Mouse (Mus musculus): ENCODE measurements around the gene Col6a6. TPM values are rescaled to one million over a fixed set of nuclear protein-coding genes. Genes with fewer than 3 reads are reported as not detected.

Gene Col6a6
- polyA plus RNA-seq, 1 experiment = not detected

GRCm38 (mm10) chr9:105763625-105764024 lies 64.3 kb downstream of the Col6a6 start:
- Histone ChIP-seq H3K79me3 (ENCODE audit: low read depth) (no peaks in the 10 kb centered on the region), H3ac (ENCODE audit: control insufficient read depth, insufficient read length, low read depth) (no peak overlapping the region), H3K4me3 (ENCODE audit: insufficient read depth, poor library complexity, severe bottlenecking) (no peak overlapping the region), H3K36me3 (ENCODE audit: control insufficient read depth, insufficient read depth) (no peaks in the 10 kb centered on the region), H3K79me2 (ENCODE audit: control insufficient read depth, insufficient read depth) (no peaks in the 10 kb centered on the region), H3K27me3 (ENCODE audit: control insufficient read depth, insufficient read depth, insufficient read length) (no peaks in the 10 kb centered on the region)
- TF ChIP-seq FOSL1 (IDR thresholded peaks at IDR 0.05; ENCODE audit: insufficient read depth, low read length, poor library complexity, severe bottlenecking) = no peak
- no peak for TF ChIP-seq CTCF (IDR thresholded peaks at IDR 0.05; ENCODE audit: control insufficient read depth, insufficient read depth, insufficient read length)
- no peak for TF ChIP-seq CEBPB (IDR thresholded peaks at IDR 0.05; ENCODE audit: low read depth)
- TF ChIP-seq MYOG (IDR thresholded peaks at IDR 0.05; ENCODE audit: control insufficient read depth, extremely low read depth, insufficient read length) = no peak
- TF ChIP-seq MYOD1 (IDR thresholded peaks at IDR 0.05; ENCODE audit: control insufficient read depth, insufficient read length, low read depth) = no peak
- TF ChIP-seq USF1 (IDR thresholded peaks at IDR 0.05; ENCODE audit: low read depth) = no peak
- TF ChIP-seq MAX (IDR thresholded peaks at IDR 0.05) = no peak

DNA sequence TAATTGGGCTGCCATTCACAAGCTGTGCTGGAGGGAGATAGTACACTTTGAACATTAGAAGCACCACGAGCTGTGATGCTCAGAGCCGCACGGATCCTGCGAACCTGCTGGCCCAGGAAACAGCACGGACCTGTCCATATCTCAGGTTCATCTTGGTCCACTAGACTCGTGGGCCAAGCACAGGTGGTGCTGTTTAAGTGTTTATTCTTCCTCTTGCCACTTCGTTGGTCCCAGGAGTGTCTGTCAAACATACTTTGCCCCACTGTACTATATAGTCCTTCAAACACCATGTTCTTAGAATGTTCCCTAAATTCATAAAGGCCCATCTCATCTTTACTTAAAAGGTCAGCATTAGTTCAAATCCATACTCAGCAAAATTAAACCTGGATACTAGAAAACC lies 65.7 kb downstream of the Col6a6 start:
- TF ChIP-seq CTCF (IDR thresholded peaks at IDR 0.05; ENCODE audit: control insufficient read depth, insufficient read depth, insufficient read length) = no peak
- no peak for TF ChIP-seq MAX (IDR thresholded peaks at IDR 0.05)
- no peak for TF ChIP-seq USF1 (IDR thresholded peaks at IDR 0.05; ENCODE audit: low read depth)
- TF ChIP-seq CEBPB (IDR thresholded peaks at IDR 0.05; ENCODE audit: low read depth) = no peak
- no peak for TF ChIP-seq FOSL1 (IDR thresholded peaks at IDR 0.05; ENCODE audit: insufficient read depth, low read length, poor library complexity, severe bottlenecking)
- TF ChIP-seq MYOD1 (IDR thresholded peaks at IDR 0.05; ENCODE audit: control insufficient read depth, insufficient read length, low read depth) = no peak
- no peak for TF ChIP-seq MYOG (IDR thresholded peaks at IDR 0.05; ENCODE audit: control insufficient read depth, extremely low read depth, insufficient read length)
- no peak overlapping the region for H3ac ChIP-seq (ENCODE audit: control insufficient read depth, insufficient read length, low read depth)
- no peaks in the 10 kb centered on the region for H3K79me2 ChIP-seq (ENCODE audit: control insufficient read depth, insufficient read depth)
- no peaks in the 10 kb centered on the region for H3K36me3 ChIP-seq (ENCODE audit: control insufficient read depth, insufficient read depth)
- no peak overlapping the region for H3K4me3 ChIP-seq (ENCODE audit: insufficient read depth, poor library complexity, severe bottlenecking)
- H3K27me3 ChIP-seq (ENCODE audit: control insufficient read depth, insufficient read depth, insufficient read length) = no peaks in the 10 kb centered on the region
- H3K79me3 ChIP-seq (ENCODE audit: low read depth) = no peaks in the 10 kb centered on the region

DNA sequence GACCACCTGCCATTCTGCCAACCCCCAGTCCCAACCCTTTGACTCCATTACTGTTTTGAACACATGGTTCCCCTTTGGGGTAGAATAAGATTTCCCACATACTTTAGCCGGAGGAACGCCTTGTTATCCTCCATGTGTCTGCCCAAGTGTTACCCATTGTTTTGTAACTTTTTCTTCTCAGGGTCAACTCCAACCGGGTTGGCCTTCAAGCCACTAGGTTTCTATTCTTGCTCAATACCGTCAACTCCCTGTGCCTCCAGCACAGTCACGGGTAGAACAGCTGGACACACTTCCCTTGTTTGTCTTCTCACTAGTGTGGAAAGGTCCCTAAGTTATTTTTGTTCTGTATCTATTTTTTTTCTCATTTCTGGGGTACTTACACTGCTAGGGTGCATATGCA lies 69.1 kb downstream of the Col6a6 start:
- Histone ChIP-seq H3K36me3 (ENCODE audit: control insufficient read depth, insufficient read depth) (no peaks in the 10 kb centered on the region), H3K79me2 (ENCODE audit: control insufficient read depth, insufficient read depth) (no peaks in the 10 kb centered on the region), H3ac (ENCODE audit: control insufficient read depth, insufficient read length, low read depth) (no peak overlapping the region), H3K27me3 (ENCODE audit: control insufficient read depth, insufficient read depth, insufficient read length) (no peaks in the 10 kb centered on the region), H3K4me3 (ENCODE audit: insufficient read depth, poor library complexity, severe bottlenecking) (no peak overlapping the region), H3K79me3 (ENCODE audit: low read depth) (no peaks in the 10 kb centered on the region)
- TF ChIP-seq CTCF (IDR thresholded peaks at IDR 0.05; ENCODE audit: control insufficient read depth, insufficient read depth, insufficient read length) = no peak
- TF ChIP-seq USF1 (IDR thresholded peaks at IDR 0.05; ENCODE audit: low read depth) = no peak
- TF ChIP-seq MYOD1 (IDR thresholded peaks at IDR 0.05; ENCODE audit: control insufficient read depth, insufficient read length, low read depth) = no peak
- no peak for TF ChIP-seq MYOG (IDR thresholded peaks at IDR 0.05; ENCODE audit: control insufficient read depth, extremely low read depth, insufficient read length)
- TF ChIP-seq MAX (IDR thresholded peaks at IDR 0.05) = no peak
- TF ChIP-seq FOSL1 (IDR thresholded peaks at IDR 0.05; ENCODE audit: insufficient read depth, low read length, poor library complexity, severe bottlenecking) = no peak
- no peak for TF ChIP-seq CEBPB (IDR thresholded peaks at IDR 0.05; ENCODE audit: low read depth)

- no peaks in the 10 kb centered on the region for H3K79me2 ChIP-seq (ENCODE audit: control insufficient read depth, insufficient read depth)
- no peak overlapping the region for H3ac ChIP-seq (ENCODE audit: control insufficient read depth, insufficient read length, low read depth)
- TF ChIP-seq MYOG (IDR thresholded peaks at IDR 0.05; ENCODE audit: control insufficient read depth, extremely low read depth, insufficient read length) (no peak), MAX (IDR thresholded peaks at IDR 0.05) (no peak), MYOD1 (IDR thresholded peaks at IDR 0.05; ENCODE audit: control insufficient read depth, insufficient read length, low read depth) (no peak), FOSL1 (IDR thresholded peaks at IDR 0.05; ENCODE audit: insufficient read depth, low read length, poor library complexity, severe bottlenecking) (no peak), CTCF (IDR thresholded peaks at IDR 0.05; ENCODE audit: control insufficient read depth, insufficient read depth, insufficient read length) (no peak), CEBPB (IDR thresholded peaks at IDR 0.05; ENCODE audit: low read depth) (no peak), USF1 (IDR thresholded peaks at IDR 0.05; ENCODE audit: low read depth) (no peak)
- H3K4me3 ChIP-seq (ENCODE audit: insufficient read depth, poor library complexity, severe bottlenecking) = no peak overlapping the region
- no peaks in the 10 kb centered on the region for H3K27me3 ChIP-seq (ENCODE audit: control insufficient read depth, insufficient read depth, insufficient read length)
- no peaks in the 10 kb centered on the region for H3K79me3 ChIP-seq (ENCODE audit: low read depth)
- H3K36me3 ChIP-seq (ENCODE audit: control insufficient read depth, insufficient read depth) = no peaks in the 10 kb centered on the region
Measured at GRCm38 (mm10) chr9:105758173-105758765, 69.7 kb downstream of the Col6a6 start.

DNA sequence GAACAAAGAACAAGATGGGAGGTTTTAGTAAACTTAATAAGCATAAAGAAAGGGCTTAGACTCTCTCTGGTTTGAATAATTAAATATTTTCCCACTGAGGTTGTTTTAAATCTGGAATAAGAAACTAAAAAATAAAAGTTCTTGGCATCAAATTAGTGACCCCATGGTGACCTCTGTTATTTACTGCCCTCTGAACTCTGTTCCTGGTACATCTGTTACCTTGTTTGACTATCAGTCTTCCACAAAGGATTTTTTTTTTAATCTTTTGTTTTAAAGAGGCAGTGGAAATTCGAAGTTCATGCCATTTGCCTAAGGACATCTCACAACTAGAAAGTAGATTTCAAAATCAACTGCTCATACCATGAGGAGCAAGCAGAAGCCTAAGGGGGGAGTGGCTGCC lies 73.7 kb downstream of the Col6a6 start:
- Histone ChIP-seq H3K36me3 (ENCODE audit: control insufficient read depth, insufficient read depth) (no peaks in the 10 kb centered on the region), H3K27me3 (ENCODE audit: control insufficient read depth, insufficient read depth, insufficient read length) (no peaks in the 10 kb centered on the region), H3K79me3 (ENCODE audit: low read depth) (no peaks in the 10 kb centered on the region), H3K4me3 (ENCODE audit: insufficient read depth, poor library complexity, severe bottlenecking) (no peak overlapping the region), H3K79me2 (ENCODE audit: control insufficient read depth, insufficient read depth) (no peaks in the 10 kb centered on the region), H3ac (ENCODE audit: control insufficient read depth, insufficient read length, low read depth) (no peak overlapping the region)
- TF ChIP-seq FOSL1 (IDR thresholded peaks at IDR 0.05; ENCODE audit: insufficient read depth, low read length, poor library complexity, severe bottlenecking) (no peak), CTCF (IDR thresholded peaks at IDR 0.05; ENCODE audit: control insufficient read depth, insufficient read depth, insufficient read length) (no peak), MYOG (IDR thresholded peaks at IDR 0.05; ENCODE audit: control insufficient read depth, extremely low read depth, insufficient read length) (no peak)

GRCm38 (mm10) chr9:105745861-105746260 lies 82.1 kb downstream of the Col6a6 start:
- TF ChIP-seq CEBPB (IDR thresholded peaks at IDR 0.05; ENCODE audit: low read depth) (no peak), CTCF (IDR thresholded peaks at IDR 0.05; ENCODE audit: control insufficient read depth, insufficient read depth, insufficient read length) (no peak), MYOG (IDR thresholded peaks at IDR 0.05; ENCODE audit: control insufficient read depth, extremely low read depth, insufficient read length) (no peak), FOSL1 (IDR thresholded peaks at IDR 0.05; ENCODE audit: insufficient read depth, low read length, poor library complexity, severe bottlenecking) (no peak), MYOD1 (IDR thresholded peaks at IDR 0.05; ENCODE audit: control insufficient read depth, insufficient read length, low read depth) (no peak), USF1 (IDR thresholded peaks at IDR 0.05; ENCODE audit: low read depth) (no peak), MAX (IDR thresholded peaks at IDR 0.05) (no peak)
- Histone ChIP-seq H3K79me3 (ENCODE audit: low read depth) (no peaks in the 10 kb centered on the region), H3ac (ENCODE audit: control insufficient read depth, insufficient read length, low read depth) (no peak overlapping the region), H3K27me3 (ENCODE audit: control insufficient read depth, insufficient read depth, insufficient read length) (no peaks in the 10 kb centered on the region), H3K4me3 (ENCODE audit: insufficient read depth, poor library complexity, severe bottlenecking) (no peak overlapping the region), H3K36me3 (ENCODE audit: control insufficient read depth, insufficient read depth) (no peaks in the 10 kb centered on the region), H3K79me2 (ENCODE audit: control insufficient read depth, insufficient read depth) (no peaks in the 10 kb centered on the region)

Measured in C2C12 (cell line).